Mouse (Mus musculus): ENCODE measurements around the gene Smim12.

- no peak for TF ChIP-seq POLR2A (IDR thresholded peaks at IDR 0.05; ENCODE audit: low read depth, low read length)
- TF ChIP-seq CTCF (IDR thresholded peaks at IDR 0.05; ENCODE audit: extremely low read depth, insufficient read depth, insufficient read length, insufficient replicate concordance): no peak
Measured at GRCm38 (mm10) chr4:127217048-127217447, 26.5 kb upstream of the Smim12 start.

All from spleen, adult 2 months (tissue).